Mouse (Mus musculus) stomach, postnatal 0 days (tissue): ENCODE results near the gene Col5a2. TPM values are rescaled to one million over a fixed set of nuclear protein-coding genes. Genes with fewer than 3 reads are reported as not detected.

Experiments
- ATAC-seq: fragments of 200-750 bp; cut with Nextera tagmentation; 2 replicates; pipeline ENCODE4 v1.8.0; 2017; ENCODE audit not compliant: low FRiP score, low TSS enrichment
- DNase-seq: peaks from one replicate; pipeline ENCODE4 v3.0.0-alpha.2; 2016; ENCODE audit warnings: low spot score
- H3K27ac ChIP-seq: fragments of 300-500 bp; sonication (generic); replicated peaks from 2 replicates; pipeline ENCODE4 v1.5.1; 2014; ENCODE audit warnings: mild to moderate bottlenecking, control low read depth
- H3K27me3 ChIP-seq: fragments of 300-500 bp; sonication (generic); 2 replicates; pipeline ENCODE4 v1.6.1; 2014; ENCODE audit warnings: low read length; ENCODE audit not compliant: control insufficient read depth, insufficient read depth
- H3K36me3 ChIP-seq: fragments of 300-500 bp; sonication (generic); 2 replicates; pipeline ENCODE4 v1.6.1; 2014; ENCODE audit warnings: low read length, mixed read lengths; ENCODE audit not compliant: control insufficient read depth, insufficient read depth
- H3K4me1 ChIP-seq: fragments of 300-500 bp; sonication (generic); replicated peaks from 2 replicates; pipeline ENCODE4 v1.6.1; 2014; ENCODE audit warnings: antibody characterized with exemption; ENCODE audit not compliant: control insufficient read depth, insufficient read depth
- H3K4me2 ChIP-seq: fragments of 300-500 bp; sonication (generic); replicated peaks from 2 replicates; pipeline ENCODE4 v1.6.1; 2014; ENCODE audit warnings: low read depth, mild to moderate bottlenecking, control low read depth, moderate library complexity
- H3K4me3 ChIP-seq: fragments of 300-500 bp; sonication (generic); 2 replicates; pipeline ENCODE4 v1.5.1; 2014; ENCODE audit warnings: low read depth, low read length, control low read depth
- H3K9ac ChIP-seq: fragments of 300-500 bp; sonication (generic); 2 replicates; pipeline ENCODE4 v1.6.1; 2014; ENCODE audit warnings: mild to moderate bottlenecking, low read length, control low read depth, mixed read lengths
- H3K9me3 ChIP-seq: fragments of 300-500 bp; sonication (generic); 2 replicates; pipeline ENCODE4 v1.6.1; 2016; ENCODE audit warnings: low read length; ENCODE audit not compliant: control insufficient read depth
- CTCF ChIP-seq: IDR thresholded peaks from 2 replicates; pipeline ENCODE4 v1.5.1; 2016; ENCODE audit warnings: antibody characterized with exemption, low read depth, mild to moderate bottlenecking, moderate library complexity
- EP300 ChIP-seq: optimal IDR thresholded peaks from 2 replicates; pipeline ENCODE3; 2016; ENCODE audit warnings: antibody characterized with exemption
- WGBS: fragments of 180-500 bp; shearing (Covaris S2); extraction: QIAGEN DNeasy Blood & Tissue Kit; methylation state at CpG from one replicate; pipeline ENCODE4 v1.1.7; 2014; 5-methylcytosine and 5-hydroxymethylcytosine counted together
- polyA plus RNA-seq: library from polyadenylated mRNA; unstranded; fragments of >200 nt; fragmentation: Nextera tagmentation; extraction: Ambion mirVana; gene quantifications from 2 replicates; pipeline ENCODE4 v1.2.1, GENCODE M21; 2015

Col5a2 gene
- polyA plus RNA-seq, 1 experiment from 2014 or later: 55.4 TPM

GRCm38 (mm10) chr1:45423915-45424314 is 79.2 kb downstream of the Col5a2 start:
- H3K4me2 ChIP-seq: no peak overlapping the region
- 44% methylated on average over 5 of the region's 5 CpGs for WGBS

GRCm38 (mm10) chr1:45420554-45420953 is 82.5 kb downstream of the Col5a2 start:
- Histone ChIP-seq H3K9ac (no peak overlapping the region), H3K27me3 (no peaks in the 10 kb centered on the region), H3K4me3 (no peak overlapping the region), H3K36me3 (no peaks in the 10 kb centered on the region), H3K4me2 (no peak overlapping the region), H3K4me1 (no peaks in the 10 kb centered on the region), H3K9me3 (no peaks in the 10 kb centered on the region), H3K27ac (no peak overlapping the region)
- DNase-seq: no peak
- ATAC-seq: no peak; the same call in 1 of the 2 replicates
- TF ChIP-seq EP300 (no peak), CTCF (no peak)

More at GRCm38 (mm10) chr1:45423915-45424314, 79.2 kb downstream of the Col5a2 start:
- no peaks in the 10 kb centered on the region for H3K36me3 ChIP-seq
- no peaks in the 10 kb centered on the region for H3K9me3 ChIP-seq
- no peaks in the 10 kb centered on the region for H3K27me3 ChIP-seq
- H3K4me1 ChIP-seq: no peaks in the 10 kb centered on the region
- no peak for ATAC-seq
- TF ChIP-seq EP300: no peak
- no peak for TF ChIP-seq CTCF
- H3K27ac ChIP-seq: no peak overlapping the region
- H3K9ac ChIP-seq: no peak overlapping the region
- DNase-seq: no peak
- no peak overlapping the region for H3K4me3 ChIP-seq

DNA sequence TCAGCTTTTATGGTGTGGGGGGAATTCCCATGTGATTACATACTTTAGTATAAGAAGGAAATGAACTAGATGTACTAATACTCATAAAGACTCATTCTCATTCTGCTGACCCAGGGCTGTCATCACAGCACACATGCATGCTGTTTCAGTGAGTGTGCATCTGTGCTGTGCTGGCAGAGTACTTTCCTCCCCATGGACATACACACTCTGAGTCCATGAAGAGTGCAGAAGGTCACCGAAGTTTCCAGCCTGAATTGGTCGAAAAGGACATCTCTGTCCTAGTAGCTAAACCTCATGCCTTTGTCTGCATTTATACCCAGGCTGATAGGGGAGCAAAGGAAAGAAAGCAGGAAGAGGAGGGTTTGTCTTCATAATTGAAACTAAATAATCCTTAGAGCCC is 83.2 kb downstream of the Col5a2 start:
- Histone ChIP-seq H3K9me3 (no peaks in the 10 kb centered on the region), H3K4me2 (no peak overlapping the region), H3K36me3 (no peaks in the 10 kb centered on the region), H3K9ac (no peak overlapping the region), H3K4me1 (no peaks in the 10 kb centered on the region), H3K27me3 (no peaks in the 10 kb centered on the region), H3K27ac (peak overlapping the region; percentile 64), H3K4me3 (no peak overlapping the region)
- ATAC-seq: peak; percentile 53; the same call in 1 of the 2 replicates
- WGBS: 45% methylated on average over 2 of the region's 2 CpGs
- no peak for TF ChIP-seq EP300
- no peak for TF ChIP-seq CTCF
- no peak for DNase-seq

- TF ChIP-seq CTCF (no peak), EP300 (no peak)
- DNase-seq (no peak), ATAC-seq (no peak)
- Histone ChIP-seq H3K9me3 (no peaks in the 10 kb centered on the region), H3K27ac (no peak overlapping the region), H3K27me3 (no peaks in the 10 kb centered on the region), H3K36me3 (no peaks in the 10 kb centered on the region), H3K9ac (no peak overlapping the region), H3K4me1 (no peaks in the 10 kb centered on the region), H3K4me3 (no peak overlapping the region), H3K4me2 (no peak overlapping the region)
- WGBS: 84% methylated on average over 2 of the region's 2 CpGs
Observed at GRCm38 (mm10) chr1:45381866-45382265, 121.2 kb downstream of the Col5a2 start.

GRCm38 (mm10) chr1:45379992-45380690 is 122.9 kb downstream of the Col5a2 start:
- H3K36me3 ChIP-seq: no peaks in the 10 kb centered on the region

GRCm38 (mm10) chr1:45365427-45365826 is 137.7 kb downstream of the Col5a2 start:
- Histone ChIP-seq H3K9ac (no peak overlapping the region), H3K9me3 (no peaks in the 10 kb centered on the region), H3K4me3 (no peak overlapping the region), H3K36me3 (0 out of 2 replicates have a peak, but pooled peaks cover 2% of the 10 kb centered on the region), H3K27me3 (no peaks in the 10 kb centered on the region), H3K27ac (no peak overlapping the region), H3K4me1 (no peaks in the 10 kb centered on the region), H3K4me2 (no peak overlapping the region)
- DNase-seq (no peak), ATAC-seq (no peak)
- no peak for TF ChIP-seq CTCF
- no peak for TF ChIP-seq EP300
- 54% methylated on average over 1 of the region's 1 CpGs for WGBS

More at GRCm38 (mm10) chr1:45379992-45380690, 122.9 kb downstream of the Col5a2 start:
- Histone ChIP-seq H3K27me3 (no peaks in the 10 kb centered on the region), H3K4me2 (no peak overlapping the region), H3K9me3 (no peaks in the 10 kb centered on the region), H3K4me3 (no peak overlapping the region), H3K27ac (no peak overlapping the region), H3K4me1 (no peaks in the 10 kb centered on the region), H3K9ac (no peak overlapping the region)
- DNase-seq (no peak), ATAC-seq (no peak)
- WGBS: 65% methylated on average over 7 of the region's 7 CpGs
- TF ChIP-seq CTCF (no peak), EP300 (no peak)
